Mouse (Mus musculus) MEL (cell line): ENCODE results near the gene Morc2a. TPM values are rescaled to one million over a fixed set of nuclear protein-coding genes. Genes with fewer than 3 reads are reported as not detected.

ENCODE experiments used
- DNase-seq: peaks from one replicate; pipeline ENCODE4 v3.0.0; 2011; ENCODE audit warnings: low read depth, low spot score
- H3K27ac ChIP-seq: 2 replicates; pipeline ENCODE4 v1.5.1; 2012; ENCODE audit warnings: low read depth, mild to moderate bottlenecking, control low read depth, low read length, moderate library complexity; ENCODE audit not compliant: control insufficient read depth
- H3K27me3 ChIP-seq, 2 experiments: fragments of 150-350 bp in 1 of 2; sonication (generic) in 1 of 2; 2 replicates each; pipeline ENCODE4 v1.6.1; 2012; ENCODE audit warnings: low read length in 2 of 2, mild to moderate bottlenecking in 2 of 2, improper control_type of control experiment in 1 of 2, moderate library complexity in 1 of 2; ENCODE audit not compliant: insufficient read depth in 2 of 2, control insufficient read depth in 1 of 2
- H3K36me3 ChIP-seq, 2 experiments: 2 replicates each; pipeline ENCODE4 v1.6.1; 2012 to 2014; ENCODE audit warnings: low read length in 2 of 2, improper control_type of control experiment in 1 of 2, inconsistent platforms in 1 of 2, mild to moderate bottlenecking in 1 of 2; ENCODE audit not compliant: insufficient read depth in 2 of 2, control insufficient read depth in 1 of 2
- H3K4me1 ChIP-seq, 2 experiments: fragments of 150-350 bp in 1 of 2; sonication (generic) in 1 of 2; 2 replicates each; pipeline ENCODE4 v1.6.1; 2012; ENCODE audit warnings: low read length in 2 of 2, improper control_type of control experiment in 1 of 2, mild to moderate bottlenecking in 1 of 2; ENCODE audit not compliant: insufficient read depth in 2 of 2, control insufficient read depth in 1 of 2
- H3K4me3 ChIP-seq, 2 experiments: fragments of 150-350 bp in 1 of 2; sonication (generic) in 1 of 2; 2 replicates each; pipeline ENCODE4 v1.5.1; 2012; ENCODE audit warnings: low read depth in 2 of 2, low read length in 2 of 2, mild to moderate bottlenecking in 2 of 2, moderate library complexity in 2 of 2, control low read depth in 1 of 2, improper control_type of control experiment in 1 of 2; ENCODE audit not compliant: control insufficient read depth in 1 of 2, insufficient read depth in 1 of 2
- H3K79me2 ChIP-seq: 2 replicates; pipeline ENCODE4 v1.6.1; 2012; ENCODE audit warnings: mild to moderate bottlenecking, low read length, moderate library complexity; ENCODE audit not compliant: control insufficient read depth, poor library complexity, insufficient read depth
- H3K9ac ChIP-seq: 2 replicates; pipeline ENCODE4 v1.6.1; 2012; ENCODE audit warnings: low read depth, mild to moderate bottlenecking, control low read depth, low read length, moderate library complexity; ENCODE audit not compliant: control insufficient read depth, poor library complexity, severe bottlenecking
- H3K9me3 ChIP-seq: fragments of 150-350 bp; sonication (generic); replicated peaks from 2 replicates; pipeline ENCODE4 v1.6.1; 2012; ENCODE audit warnings: mild to moderate bottlenecking, low read length, improper control_type of control experiment, moderate library complexity; ENCODE audit not compliant: insufficient read depth
- BHLHE40 ChIP-seq: IDR thresholded peaks from 2 replicates; pipeline ENCODE4 v1.6.1; 2012; ENCODE audit warnings: low read depth, mild to moderate bottlenecking, inconsistent platforms, low read length, improper control_type of control experiment, borderline replicate concordance
- CTCF ChIP-seq, 3 experiments: IDR thresholded peaks in 2 of 3; conservative IDR thresholded peaks in 1 of 3; 2 replicates each; pipeline ENCODE4 v1.5.1; 2011 to 2012; ENCODE audit warnings: low read length in 3 of 3, low read depth in 2 of 3, mild to moderate bottlenecking in 2 of 3, improper control_type of control experiment in 1 of 3, inconsistent platforms in 1 of 3, mixed read lengths in 1 of 3, moderate library complexity in 1 of 3; ENCODE audit not compliant: control insufficient read depth in 1 of 3, insufficient read depth in 1 of 3, poor library complexity in 1 of 3, severe bottlenecking in 1 of 3
- E2F4 ChIP-seq: IDR thresholded peaks from 2 replicates; pipeline ENCODE4 v1.6.1; 2011; ENCODE audit warnings: low read depth, low read length, improper control_type of control experiment, borderline replicate concordance
- GATA1 ChIP-seq: IDR thresholded peaks from 2 replicates; pipeline ENCODE4 v1.6.1; 2011; ENCODE audit warnings: low read depth, low read length, improper control_type of control experiment
- HCFC1 ChIP-seq: IDR thresholded peaks from 2 replicates; pipeline ENCODE4 v1.6.1; 2012; ENCODE audit warnings: low read depth, mild to moderate bottlenecking, inconsistent platforms, low read length, improper control_type of control experiment, moderate library complexity
- KAT2A ChIP-seq: conservative IDR thresholded peaks from 2 replicates; pipeline ENCODE4 v1.6.1; 2012; ENCODE audit warnings: low read depth, low read length, improper control_type of control experiment, inconsistent platforms
- MAX ChIP-seq: IDR thresholded peaks from 2 replicates; pipeline ENCODE4 v1.6.1; 2011; ENCODE audit warnings: low read length, improper control_type of control experiment
- MAZ ChIP-seq: IDR thresholded peaks from 2 replicates; pipeline ENCODE4 v1.6.1; 2012; ENCODE audit warnings: low read depth, mild to moderate bottlenecking, inconsistent platforms, low read length, improper control_type of control experiment
- MEF2A ChIP-seq: IDR thresholded peaks from 2 replicates; pipeline ENCODE4 v1.6.1; 2014; ENCODE audit warnings: low read depth, mild to moderate bottlenecking, inconsistent platforms, low read length, improper control_type of control experiment; ENCODE audit not compliant: poor library complexity, insufficient replicate concordance, severe bottlenecking; ENCODE audit errors: extremely low read depth
- MYB ChIP-seq: IDR thresholded peaks from 2 replicates; pipeline ENCODE4 v1.6.1; 2011; ENCODE audit warnings: mild to moderate bottlenecking, low read depth, low read length, improper control_type of control experiment
- NELFE ChIP-seq: IDR thresholded peaks from 2 replicates; pipeline ENCODE4 v1.6.1; 2011; ENCODE audit warnings: low read depth, low read length, improper control_type of control experiment
- NRF1 ChIP-seq: IDR thresholded peaks from 2 replicates; pipeline ENCODE4 v1.6.1; 2014; ENCODE audit warnings: low read depth, mild to moderate bottlenecking, inconsistent platforms, low read length, improper control_type of control experiment, moderate library complexity; ENCODE audit not compliant: poor library complexity, insufficient read depth, severe bottlenecking
- POLR2A ChIP-seq, 2 experiments: IDR thresholded peaks; 2 replicates each; pipeline ENCODE4 v1.6.1; 2011 to 2012; ENCODE audit warnings: low read length in 2 of 2, mild to moderate bottlenecking in 2 of 2, control low read depth in 1 of 2, improper control_type of control experiment in 1 of 2, low read depth in 1 of 2, moderate library complexity in 1 of 2; ENCODE audit not compliant: control insufficient read depth in 1 of 2, insufficient read depth in 1 of 2, poor library complexity in 1 of 2
- POLR2AphosphoS2 ChIP-seq: IDR thresholded peaks from 2 replicates; pipeline ENCODE4 v1.6.1; 2011; ENCODE audit warnings: low read length, improper control_type of control experiment
- POLR2AphosphoS5 ChIP-seq: IDR thresholded peaks from 2 replicates; pipeline ENCODE4 v1.6.1; 2012; ENCODE audit warnings: low read depth, borderline replicate concordance, mild to moderate bottlenecking, inconsistent platforms, low read length, moderate library complexity, mixed read lengths
- RAD21 ChIP-seq: IDR thresholded peaks from 2 replicates; pipeline ENCODE4 v1.6.1; 2011; ENCODE audit warnings: mild to moderate bottlenecking, low read depth, low read length, improper control_type of control experiment
- RCOR1 ChIP-seq: IDR thresholded peaks from 2 replicates; pipeline ENCODE4 v1.6.1; 2012; ENCODE audit warnings: low read depth, mild to moderate bottlenecking, inconsistent platforms, low read length, improper control_type of control experiment
- SIN3A ChIP-seq: IDR thresholded peaks from 2 replicates; pipeline ENCODE4 v1.6.1; 2012; ENCODE audit warnings: low read length, improper control_type of control experiment, inconsistent platforms
- SMC3 ChIP-seq: IDR thresholded peaks from 2 replicates; pipeline ENCODE4 v1.6.1; 2011; ENCODE audit warnings: low read depth, low read length, improper control_type of control experiment
- TBP ChIP-seq: IDR thresholded peaks from 2 replicates; pipeline ENCODE4 v1.8.0; 2011; ENCODE audit warnings: low read depth, low read length, improper control_type of control experiment
- UBTF ChIP-seq: IDR thresholded peaks from 2 replicates; pipeline ENCODE4 v1.6.1; 2012; ENCODE audit warnings: low read depth, mild to moderate bottlenecking, inconsistent platforms, low read length, improper control_type of control experiment, moderate library complexity, borderline replicate concordance; ENCODE audit not compliant: insufficient read depth
- USF1 ChIP-seq: IDR thresholded peaks from 2 replicates; pipeline ENCODE4 v1.6.1; 2014; ENCODE audit warnings: low read depth, mild to moderate bottlenecking, inconsistent platforms, low read length, improper control_type of control experiment, moderate library complexity
- ZKSCAN1 ChIP-seq: IDR thresholded peaks from 2 replicates; pipeline ENCODE4 v1.6.1; 2012; ENCODE audit warnings: low read depth, mild to moderate bottlenecking, inconsistent platforms, low read length, improper control_type of control experiment, moderate library complexity
- ZMIZ1 ChIP-seq: IDR thresholded peaks from 2 replicates; pipeline ENCODE4 v1.6.1; 2012; ENCODE audit warnings: low read depth, mild to moderate bottlenecking, inconsistent platforms, low read length, improper control_type of control experiment, moderate library complexity
- polyA plus RNA-seq, 2 experiments: library from polyadenylated mRNA; stranded (reverse) in 1 of 2; unstranded in 1 of 2; fragments of >175 nt in 1 of 2; fragments of >200 nt in 1 of 2; gene quantifications; 2 replicates each; pipeline versions ENCODE4 v1.2.1 to v1.2.4; 2012; ENCODE audit warnings: low replicate concordance in 2 of 2, low read depth in 1 of 2; ENCODE audit not compliant: insufficient read length in 2 of 2, insufficient read depth in 1 of 2, missing spikeins in 1 of 2
- total RNA-seq: library from RNA; depleted of rRNA; stranded (reverse); fragments of 300-350 nt; gene quantifications from 2 replicates; pipeline ENCODE4 v1.2.3, GENCODE M21; 2012

The Morc2a gene
- total and polyA plus RNA-seq, 3 experiments: 14.7 to 25.6 (median 23.4) TPM

DNA sequence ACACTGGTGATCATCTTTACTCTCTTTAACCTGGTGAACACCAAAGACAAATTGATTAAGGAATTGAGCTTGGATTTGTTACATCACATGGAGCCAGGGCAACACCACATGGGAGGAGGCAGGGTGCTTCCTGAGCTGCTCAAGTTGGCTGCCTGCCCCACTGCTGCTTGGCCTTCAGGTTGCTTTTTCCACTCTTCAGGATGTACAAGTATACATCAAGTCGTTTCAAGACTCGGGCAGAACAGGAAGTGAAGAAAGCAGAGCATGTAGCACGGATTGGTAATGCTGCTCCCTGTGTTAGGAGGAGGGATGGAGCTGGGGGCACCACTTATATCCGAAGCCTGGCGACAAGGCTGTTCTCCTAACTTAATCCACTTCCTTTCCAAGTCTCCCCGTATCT, 28.2 kb downstream of the Morc2a start:
- TF ChIP-seq USF1 (no peak), RCOR1 (no peak), MEF2A (no peak), BHLHE40 (no peak), MYB (no peak), RAD21 (no peak), MAX (no peak), POLR2AphosphoS5 (no peak), GATA1 (no peak)
- no peak overlapping the region for H3K9ac ChIP-seq
- no peak overlapping the region for H3K4me3 ChIP-seq
- no peaks in the 10 kb centered on the region for H3K9me3 ChIP-seq
- no peaks in the 10 kb centered on the region for H3K4me1 ChIP-seq
- H3K36me3 ChIP-seq: peaks cover 0 to 4% of the 10 kb centered on the region in 2 experiments; a peak in 2 of 4 replicates
- H3K27me3 ChIP-seq: no peaks in the 10 kb centered on the region
- no peaks in the 10 kb centered on the region for H3K79me2 ChIP-seq
- no peak for DNase-seq
- H3K27ac ChIP-seq: no peak overlapping the region

DNA sequence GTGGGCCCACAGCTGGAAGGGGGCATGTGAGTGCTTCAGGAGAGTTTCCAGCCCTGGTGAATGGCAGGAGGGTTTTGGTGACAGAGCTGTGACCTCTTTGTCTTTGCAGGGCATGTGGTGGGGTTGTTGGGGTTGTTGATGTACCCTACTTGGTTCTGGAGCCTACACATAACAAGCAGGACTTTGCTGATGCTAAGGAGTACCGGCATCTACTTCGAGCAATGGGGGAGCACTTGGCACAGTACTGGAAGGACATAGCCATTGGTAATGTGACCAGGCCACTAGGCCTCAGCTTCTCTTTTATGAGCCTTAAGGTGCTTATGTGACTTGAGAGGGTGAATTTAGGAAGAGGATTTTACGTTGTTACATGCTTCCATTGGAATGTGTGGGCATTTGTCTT, 30.8 kb downstream of the Morc2a start:
- Histone ChIP-seq H3K27me3 (no peaks in the 10 kb centered on the region), H3K27ac (no peak overlapping the region), H3K4me3 (no peak overlapping the region), H3K36me3 (peaks cover 0 to 12% of the 10 kb centered on the region in 2 experiments; a peak in 2 of 4 replicates), H3K9ac (no peak overlapping the region), H3K4me1 (no peaks in the 10 kb centered on the region), H3K79me2 (no peaks in the 10 kb centered on the region), H3K9me3 (no peaks in the 10 kb centered on the region)
- no peak for TF ChIP-seq ZKSCAN1
- no peak for TF ChIP-seq HCFC1
- no peak for TF ChIP-seq NELFE
- no peak for TF ChIP-seq UBTF
- no peak for TF ChIP-seq MAZ
- TF ChIP-seq CTCF (IDR thresholded peaks at IDR 0.05 in 2 of 3, conservative IDR thresholded peaks at IDR 0.05 in 1 of 3; ENCODE audit: control insufficient read depth in 1 of 3, insufficient read depth in 1 of 3, low read depth in 2 of 3, low read length in 3 of 3, poor library complexity in 1 of 3, severe bottlenecking in 1 of 3): no peak
- TF ChIP-seq E2F4: no peak
- no peak for TF ChIP-seq SIN3A
- no peak for TF ChIP-seq NRF1
- TF ChIP-seq KAT2A: no peak
- TF ChIP-seq RAD21: no peak
- TF ChIP-seq POLR2AphosphoS5: no peak
- TF ChIP-seq POLR2AphosphoS2: no peak
- TF ChIP-seq ZMIZ1: no peak
- TF ChIP-seq SMC3: no peak
- no peak for TF ChIP-seq TBP
- no peak for TF ChIP-seq POLR2A (IDR thresholded peaks at IDR 0.05; ENCODE audit: control insufficient read depth in 1 of 2, insufficient read depth in 1 of 2, low read depth in 1 of 2, low read length in 2 of 2, poor library complexity in 1 of 2)
- no peak for DNase-seq
